Mouse (Mus musculus) hindbrain, embryonic 10.5 days (tissue): ENCODE data around the gene Pnrc2. TPM values are rescaled to one million over a fixed set of nuclear protein-coding genes. Genes with fewer than 3 reads are reported as not detected.

Experiments
- DNase-seq: peaks from one replicate; pipeline ENCODE4 v3.0.0-alpha.2; 2017; ENCODE audit warnings: low spot score
- H3K27ac ChIP-seq: fragments of 300-500 bp; sonication (generic); 2 replicates; pipeline ENCODE4 v1.5.1; 2016; ENCODE audit warnings: mild to moderate bottlenecking, moderate library complexity
- H3K27me3 ChIP-seq: fragments of 300-500 bp; sonication (generic); 2 replicates; pipeline ENCODE4 v1.6.1; 2016; ENCODE audit warnings: mild to moderate bottlenecking; ENCODE audit not compliant: poor library complexity, insufficient read depth, severe bottlenecking
- H3K36me3 ChIP-seq: fragments of 300-500 bp; sonication (generic); 2 replicates; pipeline ENCODE4 v1.6.1; 2016; ENCODE audit warnings: mild to moderate bottlenecking, moderate library complexity
- H3K4me1 ChIP-seq: fragments of 300-500 bp; sonication (generic); replicated peaks from 2 replicates; pipeline ENCODE4 v1.6.1; 2016; ENCODE audit warnings: mild to moderate bottlenecking
- H3K4me3 ChIP-seq: fragments of 300-500 bp; sonication (generic); 2 replicates; pipeline ENCODE4 v1.5.1; 2016; ENCODE audit warnings: mild to moderate bottlenecking, moderate library complexity
- H3K9me3 ChIP-seq: fragments of 300-500 bp; sonication (generic); 2 replicates; pipeline ENCODE4 v1.6.1; 2016; ENCODE audit warnings: mild to moderate bottlenecking, moderate library complexity
- WGBS: fragments of 180-500 bp; shearing (Covaris S2); methylation state at CpG from one replicate; pipeline ENCODE4 v1.1.7; 2016; 5-methylcytosine and 5-hydroxymethylcytosine counted together
- polyA plus RNA-seq: library from polyadenylated mRNA; unstranded; fragments of >200 nt; fragmentation: Nextera tagmentation; extraction: Ambion mirVana; gene quantifications from 2 replicates; pipeline ENCODE4 v1.2.1, GENCODE M21; 2016

Pnrc2 gene
- 171 and 204 TPM in 2 replicates for polyA plus RNA-seq

DNA sequence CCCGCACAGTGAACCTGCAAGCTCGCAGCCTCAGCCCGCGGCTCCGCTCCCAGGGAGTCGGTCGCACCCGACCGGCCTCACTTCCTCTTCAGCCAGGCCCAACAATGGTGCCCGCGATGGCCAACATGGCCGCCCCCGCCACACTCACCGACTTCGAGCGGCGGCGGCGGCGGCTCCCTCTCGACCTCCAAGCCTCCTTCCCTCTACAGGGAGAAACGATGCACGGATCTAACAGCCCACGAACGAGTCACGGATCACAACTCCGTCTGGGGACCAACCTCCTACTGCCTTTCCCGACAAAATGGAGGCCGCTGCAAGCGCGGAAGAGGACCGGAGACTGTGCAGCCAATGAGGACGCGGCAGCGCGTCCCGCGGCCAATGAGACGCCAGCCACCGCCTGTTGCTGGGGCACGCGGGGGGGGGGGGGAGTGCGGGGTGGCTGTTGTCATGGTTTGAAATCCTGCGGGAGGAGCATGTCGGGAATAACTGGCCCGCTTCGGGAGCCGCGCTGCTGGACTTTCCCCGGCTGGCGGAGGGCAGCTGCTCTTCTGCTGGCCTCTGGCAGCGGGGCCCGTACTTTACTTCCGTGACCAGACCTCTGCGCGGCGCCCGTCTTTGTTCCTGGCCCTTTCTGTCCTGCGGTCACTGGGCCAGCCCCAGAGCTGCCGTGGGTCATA is at the start of gene Pnrc2:
Pnrc2 (minus strand) TSS at position 325 of the 677 bp plus-strand sequence.
- Histone ChIP-seq H3K27me3 (no peaks in the 10 kb centered on the region), H3K4me3 (peak within 1 kb of the TSS; percentile 77), H3K4me1 (peaks cover 58% of the 10 kb centered on the region), H3K9me3 (no peaks in the 10 kb centered on the region), H3K27ac (peak within 1 kb of the TSS; percentile 98), H3K36me3 (peaks cover 41% of the 10 kb centered on the region)
- WGBS, result under 1% methylated on average over 60 of the region's 60 CpGs
- peak; percentile 99 for DNase-seq

DNA sequence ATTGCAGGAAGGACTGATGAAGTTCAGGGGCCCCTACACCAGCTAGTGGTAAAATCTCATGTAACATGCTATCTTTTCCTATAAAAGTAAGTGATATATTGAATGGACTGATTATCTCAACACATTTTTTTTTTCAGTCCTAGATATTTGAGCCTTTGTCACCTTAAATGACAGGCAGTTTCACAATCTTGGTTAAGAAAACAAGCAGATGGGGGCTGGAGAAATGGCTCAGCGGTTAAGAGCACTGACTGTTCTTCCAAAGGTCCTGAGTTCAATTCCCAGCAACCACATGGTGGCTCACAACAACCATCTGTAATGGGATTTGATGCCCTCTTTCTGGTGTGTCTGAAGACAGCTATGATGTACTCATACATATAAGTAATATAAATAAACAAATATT is 48.5 kb upstream of the Pnrc2 start:
- no peaks in the 10 kb centered on the region for H3K27me3 ChIP-seq
- peaks cover 29% of the 10 kb centered on the region for H3K36me3 ChIP-seq
- no peaks in the 10 kb centered on the region for H3K9me3 ChIP-seq
- WGBS, result 87% methylated on average over 1 of the region's 1 CpGs
- H3K27ac ChIP-seq, result no peak overlapping the region
- no peak for DNase-seq
- H3K4me1 ChIP-seq, result peaks cover 12% of the 10 kb centered on the region
- H3K4me3 ChIP-seq, result peak overlapping the region; percentile 71

DNA sequence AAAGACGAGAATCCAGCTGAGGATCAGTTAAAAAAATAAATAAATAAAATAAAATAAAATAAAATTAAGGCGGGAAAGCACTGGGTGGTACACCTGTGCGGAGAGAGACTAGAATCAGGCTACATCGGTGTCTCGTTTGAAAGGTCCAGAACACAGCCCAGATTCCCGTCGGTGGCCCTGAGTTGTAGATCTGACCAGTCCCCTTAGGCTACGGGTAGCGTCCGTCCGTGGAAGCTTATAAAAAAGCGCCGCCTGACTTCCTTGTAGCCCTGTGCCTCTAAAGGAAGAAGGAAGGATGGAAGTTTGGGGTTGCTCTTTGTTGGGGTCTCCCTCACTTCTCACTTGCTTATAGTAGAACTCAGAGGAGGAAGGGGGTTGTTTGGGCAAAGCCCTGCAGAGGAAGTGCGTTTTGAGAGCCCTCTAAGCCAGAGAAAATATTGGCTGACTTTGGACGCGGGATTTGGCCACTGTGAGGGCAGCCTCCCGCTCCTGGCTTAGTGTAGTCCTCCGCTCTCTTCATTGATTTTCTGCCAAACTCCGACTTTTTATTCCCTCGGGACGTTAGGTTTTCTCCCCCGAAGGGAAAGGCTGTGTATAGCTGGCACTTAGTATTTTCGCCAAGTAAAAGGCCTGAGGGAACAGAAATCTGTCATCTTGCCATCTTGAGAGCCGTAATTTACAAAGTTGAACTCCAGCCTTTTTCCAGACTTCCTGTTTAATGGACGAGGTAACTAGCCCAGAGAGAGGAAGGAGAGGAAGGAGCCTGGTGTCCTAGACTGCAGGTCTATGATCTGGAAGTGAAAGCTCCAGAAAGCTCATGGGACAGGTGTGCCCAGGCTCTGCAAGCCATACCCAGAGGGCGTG is 47.8 kb upstream of the Pnrc2 start:
- H3K4me3 ChIP-seq, result peak overlapping the region; percentile 71
- peaks cover 12% of the 10 kb centered on the region for H3K4me1 ChIP-seq
- H3K9me3 ChIP-seq, result no peaks in the 10 kb centered on the region
- DNase-seq, result peak; percentile 25
- peaks cover 24% of the 10 kb centered on the region for H3K36me3 ChIP-seq
- WGBS, result 11% methylated on average over 26 of the region's 26 CpGs
- H3K27ac ChIP-seq, result peak overlapping the region; percentile 87; the same call in 1 of the 2 replicates
- H3K27me3 ChIP-seq, result no peaks in the 10 kb centered on the region

DNA sequence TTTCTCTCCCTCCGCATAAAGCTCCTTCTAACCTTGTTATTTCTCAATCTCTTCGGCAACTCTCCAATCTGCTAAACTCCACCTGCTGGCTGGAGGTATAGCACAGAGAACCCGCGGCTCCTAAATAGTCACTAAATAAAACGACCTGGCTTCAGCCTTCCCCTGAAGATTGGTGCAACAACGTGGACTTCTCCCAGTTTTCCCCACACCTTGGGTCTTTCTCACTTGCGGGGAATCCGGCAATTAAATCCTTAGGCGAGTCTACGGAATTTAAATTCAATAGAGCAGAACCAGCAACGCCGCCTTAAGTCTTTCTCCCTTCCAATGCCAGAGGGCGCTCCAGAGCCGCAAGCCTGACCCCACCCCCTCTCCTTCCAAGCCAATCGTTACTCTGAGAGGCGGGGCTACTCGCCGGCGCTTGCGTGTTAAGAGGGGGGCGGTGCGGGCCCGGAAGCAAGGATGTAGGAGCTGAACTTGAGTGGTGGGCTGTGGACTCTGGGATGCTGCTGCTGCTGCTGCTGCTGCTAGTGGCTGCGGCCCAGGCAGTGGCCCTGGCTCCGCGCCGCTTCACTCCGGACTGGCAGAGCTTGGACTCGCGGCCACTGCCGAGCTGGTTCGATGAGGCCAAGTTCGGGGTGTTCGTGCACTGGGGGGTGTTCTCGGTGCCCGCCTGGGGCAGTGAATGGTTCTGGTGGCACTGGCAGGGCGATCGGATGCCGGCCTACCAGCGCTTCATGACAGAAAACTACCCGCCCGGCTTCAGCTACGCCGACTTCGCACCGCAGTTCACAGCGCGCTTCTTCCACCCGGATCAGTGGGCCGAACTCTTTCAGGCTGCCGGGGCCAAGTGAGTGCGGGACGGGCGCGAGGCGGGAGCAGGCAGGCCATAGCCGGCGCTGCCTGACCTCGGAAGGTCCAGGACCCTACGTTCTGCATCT is 46.9 kb upstream of the Pnrc2 start, which contains the start of gene Fuca1:
Fuca1 (plus strand) TSS at position 432 of the 938 bp plus-strand sequence.
- peaks cover 12% of the 10 kb centered on the region for H3K4me1 ChIP-seq
- DNase-seq, result peak; percentile 97
- H3K36me3 ChIP-seq, result peaks cover 14% of the 10 kb centered on the region
- H3K27me3 ChIP-seq, result no peaks in the 10 kb centered on the region
- 3% methylated on average over 60 of the region's 60 CpGs for WGBS
- peak within 1 kb of the TSS; percentile 71 for H3K4me3 ChIP-seq
- H3K27ac ChIP-seq, result peak within 1 kb of the TSS; percentile 87
- H3K9me3 ChIP-seq, result no peaks in the 10 kb centered on the region

DNA sequence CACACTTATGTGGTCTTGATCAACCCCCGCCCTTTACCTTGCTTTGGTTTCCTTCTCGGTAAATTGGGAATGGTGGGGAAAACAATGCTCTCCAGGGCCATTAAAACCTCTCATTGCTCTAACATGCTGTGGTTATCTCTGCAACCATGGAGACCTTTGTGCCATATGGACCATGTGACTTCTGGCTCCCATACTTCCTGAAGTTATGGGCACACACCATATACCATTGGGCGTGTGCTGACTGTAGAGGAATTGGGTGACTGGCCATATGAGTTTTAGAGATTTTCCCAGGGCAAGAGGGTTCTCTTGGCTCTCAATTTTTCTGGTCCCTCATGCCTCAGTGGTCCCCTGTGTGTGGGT is 45.6 kb upstream of the Pnrc2 start:
- WGBS, result 93% methylated on average over 3 of the region's 3 CpGs
- no peak for DNase-seq

DNA sequence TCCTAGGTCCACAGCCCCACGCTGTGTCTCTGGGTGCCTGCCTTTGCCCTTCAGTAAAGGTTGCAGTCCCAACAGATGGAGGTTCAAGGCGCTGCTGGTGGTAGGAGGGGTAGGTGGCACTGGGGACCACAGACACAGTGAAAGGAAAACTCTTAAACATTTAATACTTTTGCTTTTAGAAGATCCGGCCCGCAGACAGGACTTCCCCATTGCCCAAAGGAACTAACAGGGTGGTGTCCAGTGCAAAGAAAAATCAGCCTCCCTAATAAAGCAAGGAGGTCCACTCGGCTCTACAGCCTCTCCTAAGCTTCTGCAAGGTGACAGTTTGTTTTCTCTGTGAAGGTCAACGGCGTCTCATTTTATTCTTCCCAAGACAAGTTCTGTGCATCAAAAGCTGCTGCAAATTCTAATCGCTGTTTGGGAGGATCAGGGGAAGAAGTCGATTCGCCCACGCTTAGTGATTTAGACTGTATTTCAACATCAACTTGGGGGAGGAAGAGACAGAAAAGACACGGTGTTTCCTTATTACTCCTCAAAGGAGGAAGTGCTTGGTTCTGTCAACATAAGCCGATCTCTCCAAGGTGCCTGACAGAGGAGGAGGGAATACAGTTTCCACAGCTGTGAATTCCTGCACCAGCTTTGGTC is 45.1 kb upstream of the Pnrc2 start:
- Histone ChIP-seq H3K4me3 (no peak overlapping the region), H3K27ac (no peak overlapping the region), H3K9me3 (no peaks in the 10 kb centered on the region), H3K4me1 (peaks cover 12% of the 10 kb centered on the region), H3K27me3 (no peaks in the 10 kb centered on the region), H3K36me3 (peaks cover 8% of the 10 kb centered on the region)
- DNase-seq, result no peak
- 91% methylated on average over 13 of the region's 13 CpGs for WGBS

More for the DNA sequence above, 45.6 kb upstream of the Pnrc2 start:
- H3K4me3 ChIP-seq, result no peak overlapping the region
- H3K27me3 ChIP-seq, result no peaks in the 10 kb centered on the region
- H3K27ac ChIP-seq, result no peak overlapping the region
- H3K4me1 ChIP-seq, result peaks cover 12% of the 10 kb centered on the region
- H3K36me3 ChIP-seq, result peaks cover 8% of the 10 kb centered on the region
- no peaks in the 10 kb centered on the region for H3K9me3 ChIP-seq

DNA sequence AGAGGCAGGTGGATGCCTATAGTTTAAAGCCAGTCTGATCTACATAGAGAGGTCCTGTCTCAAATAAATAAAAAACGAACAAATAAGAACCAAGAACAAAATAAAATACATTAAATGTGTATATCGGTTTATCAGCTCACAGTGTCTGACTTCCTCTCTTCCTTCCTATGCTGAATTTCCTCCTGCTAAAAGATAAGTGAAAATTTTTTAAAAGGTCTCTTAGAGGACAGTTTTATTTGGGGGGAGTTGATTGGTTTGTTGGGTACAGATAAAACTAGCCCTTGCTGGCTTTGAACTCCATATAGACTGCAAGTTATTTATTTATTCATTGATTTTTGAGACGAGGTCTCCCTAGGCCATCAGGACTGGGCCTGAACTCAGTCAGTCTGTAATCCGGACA is 39.8 kb upstream of the Pnrc2 start:
- Histone ChIP-seq H3K4me3 (no peak overlapping the region), H3K27me3 (no peaks in the 10 kb centered on the region), H3K4me1 (peaks cover 21% of the 10 kb centered on the region), H3K9me3 (no peaks in the 10 kb centered on the region), H3K36me3 (no peaks in the 10 kb centered on the region), H3K27ac (peak overlapping the region; percentile 80)
- DNase-seq, result no peak
- 79% methylated on average over 4 of the region's 4 CpGs for WGBS

DNA sequence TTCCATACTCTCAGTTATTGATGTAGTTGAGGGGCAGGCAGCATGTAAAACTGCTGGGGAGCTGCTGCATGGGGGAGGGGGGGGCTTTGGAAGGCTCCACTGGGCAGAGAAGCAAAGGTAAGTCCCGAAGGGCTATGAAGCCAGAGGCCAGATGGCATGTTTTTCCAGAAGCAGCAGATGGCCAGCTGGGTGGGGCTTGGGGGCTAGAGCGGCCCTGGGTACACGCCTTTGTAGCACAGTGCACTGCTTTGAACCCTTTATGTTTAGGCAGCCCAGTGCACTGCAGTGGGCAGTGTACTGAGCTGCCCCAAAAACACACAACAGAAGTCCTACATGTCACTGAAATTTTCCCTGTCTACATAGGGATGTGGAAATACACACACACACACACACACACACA is 39.2 kb upstream of the Pnrc2 start:
- Histone ChIP-seq H3K4me1 (peaks cover 21% of the 10 kb centered on the region), H3K4me3 (no peak overlapping the region), H3K36me3 (no peaks in the 10 kb centered on the region), H3K27ac (peak overlapping the region; percentile 80), H3K9me3 (no peaks in the 10 kb centered on the region), H3K27me3 (no peaks in the 10 kb centered on the region)
- DNase-seq, result peak; percentile 67
- 60% methylated on average over 3 of the region's 3 CpGs for WGBS

DNA sequence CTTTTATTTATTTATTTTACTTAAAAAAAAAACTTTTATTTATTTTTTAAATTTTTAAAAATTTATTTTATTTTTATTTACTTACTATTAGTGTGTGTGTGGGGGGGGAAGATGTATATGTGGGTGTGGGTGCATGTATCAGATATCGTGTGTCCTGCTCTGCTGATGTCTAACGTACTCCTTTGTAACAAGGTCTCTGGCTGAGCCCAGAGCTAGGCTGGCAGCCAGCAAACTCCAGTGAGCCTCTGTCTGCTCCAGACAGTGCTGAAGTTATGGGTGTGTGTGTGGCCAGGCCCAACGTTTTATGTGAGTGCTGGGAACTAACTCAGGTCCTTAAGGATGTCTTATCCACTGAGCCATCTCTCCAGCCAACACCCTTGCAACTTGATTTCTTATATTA is 38.5 kb upstream of the Pnrc2 start:
- H3K27ac ChIP-seq, result peak overlapping the region; percentile 80

DNA sequence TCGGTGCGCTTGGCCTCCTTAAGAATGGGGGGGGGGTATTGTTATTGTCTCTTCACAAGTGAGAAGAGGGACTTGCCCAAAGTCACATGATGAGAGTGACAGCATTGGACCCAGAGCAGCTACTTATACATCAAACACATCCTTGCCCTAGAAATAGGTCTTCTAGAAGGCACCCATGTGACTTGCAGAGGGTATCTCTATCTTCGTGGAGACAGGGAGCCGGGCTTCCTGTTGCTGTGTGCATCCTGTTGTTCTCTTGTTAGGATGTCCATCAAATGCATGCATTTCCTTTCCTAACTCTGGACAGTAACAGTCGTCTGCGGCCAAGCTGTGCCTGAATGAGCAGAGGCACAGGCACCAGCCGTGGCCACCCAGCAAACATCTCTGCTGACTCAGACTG is 37.9 kb upstream of the Pnrc2 start:
- H3K36me3 ChIP-seq, result no peaks in the 10 kb centered on the region
- no peak for DNase-seq
- peaks cover 21% of the 10 kb centered on the region for H3K4me1 ChIP-seq
- H3K4me3 ChIP-seq, result no peak overlapping the region
- WGBS, result 71% methylated on average over 7 of the region's 7 CpGs
- H3K27me3 ChIP-seq, result no peaks in the 10 kb centered on the region
- no peaks in the 10 kb centered on the region for H3K9me3 ChIP-seq
- H3K27ac ChIP-seq, result peak overlapping the region; percentile 59; the same call in 1 of the 2 replicates

More for the DNA sequence above, 38.5 kb upstream of the Pnrc2 start:
- Histone ChIP-seq H3K4me1 (peaks cover 21% of the 10 kb centered on the region), H3K36me3 (no peaks in the 10 kb centered on the region), H3K4me3 (no peak overlapping the region), H3K9me3 (no peaks in the 10 kb centered on the region), H3K27me3 (no peaks in the 10 kb centered on the region)
- 67% methylated on average over 3 of the region's 3 CpGs for WGBS
- DNase-seq, result no peak

DNA sequence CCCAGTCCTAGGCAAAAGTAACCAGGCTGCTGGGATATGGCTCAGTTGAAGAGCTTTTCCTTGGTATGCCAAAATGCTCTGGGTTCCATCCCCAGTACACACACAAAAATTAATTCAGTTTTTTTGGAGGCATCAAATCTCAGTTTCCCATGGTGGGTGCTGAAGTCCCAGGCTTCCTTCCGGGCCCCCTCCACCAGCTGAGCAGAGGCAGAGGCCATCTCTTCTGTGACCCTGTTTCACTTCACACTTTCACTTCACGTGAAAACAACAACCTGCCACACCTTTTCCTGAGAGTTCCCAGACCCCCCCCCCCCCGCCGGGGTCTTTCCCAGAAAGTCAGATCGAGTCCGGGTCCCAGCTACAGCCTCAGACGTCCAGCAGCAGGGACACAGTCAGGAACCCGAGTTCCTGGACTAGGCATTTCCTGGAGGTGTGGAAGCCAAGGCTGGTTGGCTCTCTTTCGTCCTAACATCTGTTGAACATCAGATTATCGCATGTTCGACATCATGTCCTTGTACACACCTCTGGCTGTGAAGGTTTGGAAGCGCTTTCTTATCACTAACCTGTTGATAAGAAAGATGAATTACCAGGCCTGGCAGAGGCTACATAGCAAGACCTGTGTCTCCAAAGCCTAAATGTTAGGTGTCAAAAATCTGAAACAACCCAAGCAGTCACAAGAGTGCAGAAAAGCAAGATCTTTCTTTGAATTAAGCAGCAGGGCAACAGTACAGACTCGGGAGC is 35.8 kb upstream of the Pnrc2 start:
- H3K4me1 ChIP-seq, result peaks cover 21% of the 10 kb centered on the region
- H3K27ac ChIP-seq, result no peak overlapping the region
- no peaks in the 10 kb centered on the region for H3K9me3 ChIP-seq
- H3K27me3 ChIP-seq, result no peaks in the 10 kb centered on the region
- H3K4me3 ChIP-seq, result no peak overlapping the region
- DNase-seq, result no peak
- WGBS, result 77% methylated on average over 13 of the region's 13 CpGs
- no peaks in the 10 kb centered on the region for H3K36me3 ChIP-seq
